Mouse (Mus musculus) urinary bladder, postnatal 36 days (tissue): ENCODE measurements around the gene Hpn.

Experiments
- DNase-seq, 2 experiments: peaks; one replicate each; pipeline ENCODE4 v3.0.0; 2022; ENCODE audit warnings: low spot score in 2 of 2, mixed read lengths in 1 of 2

Gene Hpn

GRCm38 (mm10) chr7:31054661-31055320, 60.3 kb downstream of the Hpn start:
- no peak for DNase-seq

- no peak for DNase-seq
Measured at GRCm38 (mm10) chr7:31053882-31054447, 61.1 kb downstream of the Hpn start.

DNA sequence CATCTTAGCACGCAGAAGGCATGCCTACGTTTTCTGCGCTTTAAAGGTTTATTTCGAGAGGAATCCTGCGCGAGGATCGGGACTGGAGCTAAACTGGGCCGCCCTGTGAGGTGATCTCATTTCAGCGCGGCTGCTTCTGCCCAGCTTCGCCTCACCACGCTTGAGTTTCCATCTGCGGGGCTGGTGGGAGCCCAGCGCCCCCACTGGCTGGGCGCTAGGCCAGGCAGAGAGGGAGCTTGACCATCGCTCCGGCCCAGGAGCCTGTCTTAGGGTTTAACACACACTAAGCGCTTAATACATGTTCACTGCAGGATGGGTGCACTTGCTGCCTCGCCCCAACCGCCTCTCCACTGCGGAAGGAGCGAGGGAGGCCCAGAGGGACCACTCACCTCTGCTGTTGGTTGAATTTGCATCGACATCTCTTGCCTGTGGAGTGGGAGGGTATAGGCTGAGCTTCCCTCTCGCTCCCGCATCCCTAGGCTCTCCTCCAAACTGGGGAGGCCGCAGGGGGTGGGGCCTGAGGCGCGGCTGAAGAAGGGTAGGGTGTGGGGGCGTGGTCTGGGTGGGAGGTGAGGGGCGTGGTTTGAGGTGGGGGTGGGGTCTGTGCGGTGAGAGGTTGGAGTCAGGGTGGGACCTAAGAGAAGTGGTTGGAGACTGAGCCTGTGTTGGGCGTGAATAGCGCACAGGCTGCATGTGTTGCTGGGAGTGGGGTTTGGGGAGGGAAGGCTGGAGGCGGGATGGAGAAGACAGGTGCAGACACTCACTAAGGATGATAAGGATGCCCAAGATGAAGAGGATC, 62.3 kb downstream of the Hpn start:
- DNase-seq = no peak

GRCm38 (mm10) chr7:31052251-31052635, 62.8 kb downstream of the Hpn start:
- no peak for DNase-seq

- no peak for DNase-seq
Measured at GRCm38 (mm10) chr7:31051321-31052021, 63.6 kb downstream of the Hpn start, which contains the start of gene Fxyd7. Fxyd7 (minus strand) TSS chr7:31051467.

DNA sequence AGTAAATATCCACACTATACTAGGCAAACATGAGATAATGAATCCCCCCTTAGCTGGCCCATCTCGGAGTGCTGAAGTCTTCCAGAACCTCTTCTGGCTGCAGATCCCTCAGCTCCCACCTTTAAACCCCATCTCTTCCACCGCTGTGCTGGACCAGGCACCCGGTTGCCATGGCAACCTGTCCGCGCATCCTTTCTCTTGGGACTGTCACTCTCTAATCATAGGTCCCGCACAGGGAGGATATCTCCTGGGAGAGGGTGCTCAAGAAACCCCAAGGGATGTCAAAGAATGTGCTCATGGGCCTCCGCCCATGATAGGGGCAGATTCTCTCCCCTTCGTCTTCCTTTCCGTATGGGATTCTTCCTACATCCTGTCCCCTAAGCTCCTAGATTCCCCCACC, 64.2 kb downstream of the Hpn start:
- no peak for DNase-seq

GRCm38 (mm10) chr7:31050487-31050886, 64.6 kb downstream of the Hpn start:
- DNase-seq = no peak

GRCm38 (mm10) chr7:31049846-31050281, 65.2 kb downstream of the Hpn start:
- no peak for DNase-seq

GRCm38 (mm10) chr7:31049135-31049845, 65.8 kb downstream of the Hpn start:
- no peak for DNase-seq
